Mouse (Mus musculus): ENCODE measurements around the gene Krtap5-1. TPM values are rescaled to one million over a fixed set of nuclear protein-coding genes. Genes with fewer than 3 reads are reported as not detected.

Gene Krtap5-1
- polyA plus RNA-seq, 1 experiment: not detected

DNA sequence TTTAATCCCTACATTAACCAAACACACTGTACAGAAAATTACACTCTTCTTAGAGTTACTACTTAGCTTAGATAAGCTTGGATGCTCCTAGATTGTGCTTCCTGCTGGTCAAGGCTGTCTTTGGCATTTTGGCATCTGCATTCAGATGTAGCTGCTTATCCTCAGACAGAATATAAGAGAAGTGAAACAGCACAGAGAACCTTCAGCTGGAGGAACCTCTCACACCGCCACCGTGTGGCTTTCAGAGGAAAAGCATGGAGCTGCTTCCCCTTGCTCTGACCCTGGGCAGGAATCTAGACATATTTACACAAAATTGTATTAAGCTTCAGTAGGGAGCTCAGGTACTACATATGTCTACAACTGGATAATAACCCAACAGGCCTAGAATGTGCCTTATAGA is 41.4 kb downstream of the Krtap5-1 start:
- no peaks in the 10 kb centered on the region; the same call in 1 of the 2 replicates for H3K4me1 ChIP-seq
- TF ChIP-seq FLI1 (IDR thresholded peaks at IDR 0.05; ENCODE audit: low read length) (no peak), GATA1 (IDR thresholded peaks at IDR 0.05; ENCODE audit: borderline replicate concordance, low read length) (no peak)
- H3K4me3 ChIP-seq (replicated peaks): no peak overlapping the region
- peaks cover 39% of the 10 kb centered on the region for H3K27me3 ChIP-seq (replicated peaks)
- no peaks in the 10 kb centered on the region for H3K36me3 ChIP-seq (replicated peaks; ENCODE audit: low read length)
- no peaks in the 10 kb centered on the region for H3K9me3 ChIP-seq

DNA sequence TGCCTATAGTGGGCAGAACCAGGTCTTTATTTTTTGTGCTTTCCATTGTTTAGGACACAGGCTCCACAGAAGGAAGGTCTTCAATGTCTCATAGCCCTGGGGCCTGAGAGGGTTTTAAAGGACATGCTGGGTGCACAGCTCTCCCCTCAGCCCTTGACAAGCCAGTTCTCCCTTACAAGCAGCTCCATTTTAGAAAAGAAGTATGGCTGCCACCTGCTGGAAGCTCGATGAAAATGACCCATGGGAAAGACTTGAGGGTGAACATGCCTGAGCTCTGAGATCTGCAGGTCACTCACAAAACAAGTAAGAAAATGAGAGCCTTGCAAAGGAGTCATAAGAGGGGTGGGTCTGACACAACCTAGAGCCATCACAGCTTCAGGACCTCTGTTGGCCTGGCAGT is 47.1 kb downstream of the Krtap5-1 start:
- H3K4me1 ChIP-seq: peaks cover 21% of the 10 kb centered on the region
- peaks cover 48% of the 10 kb centered on the region for H3K27me3 ChIP-seq (replicated peaks)
- H3K36me3 ChIP-seq (replicated peaks; ENCODE audit: low read length): no peaks in the 10 kb centered on the region
- no peak overlapping the region for H3K4me3 ChIP-seq (replicated peaks)
- no peaks in the 10 kb centered on the region for H3K9me3 ChIP-seq
- no peak for TF ChIP-seq GATA1 (IDR thresholded peaks at IDR 0.05; ENCODE audit: borderline replicate concordance, low read length)
- no peak for TF ChIP-seq FLI1 (IDR thresholded peaks at IDR 0.05; ENCODE audit: low read length)

Other genes with a start within 250 kb of the Krtap5-1 start
- 69.4 and 73.5 TPM in 2 replicates for gene Mob2, start 236.1 kb downstream of the Krtap5-1 start, polyA plus RNA-seq (2012; ENCODE audit: insufficient read depth, low replicate concordance)
- gene Dusp8, start 201.3 kb downstream of the Krtap5-1 start, polyA plus RNA-seq (2012; ENCODE audit: insufficient read depth, low replicate concordance): 0.07 and 3.6 TPM in 2 replicates
- gene Gm45618, start 176.4 kb downstream of the Krtap5-1 start, polyA plus RNA-seq (2012; ENCODE audit: insufficient read depth, low replicate concordance): not detected in 2 replicates
- not detected in 2 replicates for gene Gm39115, start 161.1 kb downstream of the Krtap5-1 start, polyA plus RNA-seq (2012; ENCODE audit: insufficient read depth, low replicate concordance)
- gene Gm45337, start 152.5 kb downstream of the Krtap5-1 start, polyA plus RNA-seq (2012; ENCODE audit: insufficient read depth, low replicate concordance): not detected in 2 replicates
- gene Gm29735, start 140.0 kb downstream of the Krtap5-1 start, polyA plus RNA-seq (2012; ENCODE audit: insufficient read depth, low replicate concordance): not detected in 2 replicates
- gene Gm4553, start 131.4 kb downstream of the Krtap5-1 start, polyA plus RNA-seq (2012; ENCODE audit: insufficient read depth, low replicate concordance): not detected in 2 replicates
- gene Krtap5-2, start 121.1 kb downstream of the Krtap5-1 start, polyA plus RNA-seq (2012; ENCODE audit: insufficient read depth, low replicate concordance): not detected in 2 replicates
- gene Gm10153, start 106.7 kb downstream of the Krtap5-1 start, polyA plus RNA-seq (2012; ENCODE audit: insufficient read depth, low replicate concordance): not detected in 2 replicates
- gene Krtap5-3, start 95.8 kb downstream of the Krtap5-1 start, polyA plus RNA-seq (2012; ENCODE audit: insufficient read depth, low replicate concordance): not detected in 2 replicates
- not detected in 2 replicates for gene Gm7579, start 85.3 kb downstream of the Krtap5-1 start, polyA plus RNA-seq (2012; ENCODE audit: insufficient read depth, low replicate concordance)
- not detected in 2 replicates for gene Krtap5-5, start 67.1 kb downstream of the Krtap5-1 start, polyA plus RNA-seq (2012; ENCODE audit: insufficient read depth, low replicate concordance)
- not detected in 2 replicates for gene Gm40460, start 56.0 kb downstream of the Krtap5-1 start, polyA plus RNA-seq (2012; ENCODE audit: insufficient read depth, low replicate concordance)
- not detected in 2 replicates for gene Gm2431, start 38.8 kb downstream of the Krtap5-1 start, polyA plus RNA-seq (2012; ENCODE audit: insufficient read depth, low replicate concordance)
- gene Gm4559, start 22.8 kb downstream of the Krtap5-1 start, polyA plus RNA-seq (2012; ENCODE audit: insufficient read depth, low replicate concordance): not detected in 2 replicates
- not detected in 2 replicates for gene Krtap5-4, start 6.4 kb upstream of the Krtap5-1 start, polyA plus RNA-seq (2012; ENCODE audit: insufficient read depth, low replicate concordance)
- gene Ifitm10, start 76.6 kb upstream of the Krtap5-1 start, polyA plus RNA-seq (2012; ENCODE audit: insufficient read depth, low replicate concordance): 3.4 and 19.5 TPM in 2 replicates
- gene Gm49369, start 85.5 kb upstream of the Krtap5-1 start, polyA plus RNA-seq (2012; ENCODE audit: insufficient read depth, low replicate concordance): 14.0 and 303 TPM in 2 replicates
- 432 and 816 TPM in 2 replicates for gene Ctsd, start 90.9 kb upstream of the Krtap5-1 start, polyA plus RNA-seq (2012; ENCODE audit: insufficient read depth, low replicate concordance)
- 3.4 TPM in 1 of 2 replicates, not detected in the other for gene Syt8, start 137.7 kb upstream of the Krtap5-1 start, polyA plus RNA-seq (2012; ENCODE audit: insufficient read depth, low replicate concordance)
- gene Tnni2, start 144.7 kb upstream of the Krtap5-1 start, polyA plus RNA-seq (2012; ENCODE audit: insufficient read depth, low replicate concordance): 3.4 TPM in 1 of 2 replicates, not detected in the other
- gene Lsp1, start 163.7 kb upstream of the Krtap5-1 start, polyA plus RNA-seq (2012; ENCODE audit: insufficient read depth, low replicate concordance): 10.1 and 33.2 TPM in 2 replicates
- 16.2 TPM in 1 of 2 replicates, not detected in the other for gene Tnnt3, start 201.7 kb upstream of the Krtap5-1 start, polyA plus RNA-seq (2012; ENCODE audit: insufficient read depth, low replicate concordance)
- 10.5 TPM in 2 replicates for gene Mrpl23, start 235.6 kb upstream of the Krtap5-1 start, polyA plus RNA-seq (2012; ENCODE audit: insufficient read depth, low replicate concordance)